Mouse (Mus musculus) midbrain, postnatal 0 days (tissue): Measurements from ENCODE around the gene Chat. TPM values are rescaled to one million over a fixed set of nuclear protein-coding genes. Genes with fewer than 3 reads are reported as not detected.
"Not testable (repeated sequence)": the region's sequence is repeated elsewhere in the genome, so short reads cannot be mapped to it uniquely, and the experiment has no call there.

Source experiments
- ATAC-seq: fragments of 200-750 bp; cut with Nextera tagmentation; 2 replicates; pipeline ENCODE4 v1.8.0; 2017; ENCODE audit warnings: moderate number of reproducible peaks, mild to moderate bottlenecking, moderate TSS enrichment, moderate library complexity; ENCODE audit not compliant: low FRiP score
- DNase-seq: peaks from one replicate; pipeline ENCODE4 v3.0.0-alpha.2; 2015; ENCODE audit warnings: low spot score
- H3K27ac ChIP-seq: fragments of 300-500 bp; sonication (generic); 2 replicates; pipeline ENCODE4 v1.5.1; 2014; ENCODE audit warnings: low read depth, mild to moderate bottlenecking, low read length, mixed read lengths
- H3K27me3 ChIP-seq: fragments of 300-500 bp; sonication (generic); 2 replicates; pipeline ENCODE4 v1.6.1; 2014; ENCODE audit warnings: low read length, control low read depth, mixed read lengths; ENCODE audit not compliant: insufficient read depth
- H3K36me3 ChIP-seq: fragments of 300-500 bp; sonication (generic); 2 replicates; pipeline ENCODE4 v1.6.1; 2014; ENCODE audit warnings: low read length, control low read depth, mixed read lengths; ENCODE audit not compliant: insufficient read depth
- H3K4me1 ChIP-seq: fragments of 300-500 bp; sonication (generic); 2 replicates; pipeline ENCODE4 v1.6.1; 2014; ENCODE audit warnings: mild to moderate bottlenecking, control low read depth, antibody characterized with exemption, low read length, mixed read lengths; ENCODE audit not compliant: insufficient read depth
- H3K4me2 ChIP-seq: fragments of 300-500 bp; sonication (generic); 2 replicates; pipeline ENCODE4 v1.6.1; 2014; ENCODE audit warnings: low read depth, mild to moderate bottlenecking, low read length, mixed read lengths; ENCODE audit not compliant: poor library complexity, severe bottlenecking
- H3K4me3 ChIP-seq: fragments of 300-500 bp; sonication (generic); 2 replicates; pipeline ENCODE4 v1.5.1; 2014; ENCODE audit warnings: low read depth, mild to moderate bottlenecking, low read length, moderate library complexity
- H3K9ac ChIP-seq: fragments of 300-500 bp; sonication (generic); replicated peaks from 2 replicates; pipeline ENCODE4 v1.6.1; 2014; ENCODE audit warnings: mild to moderate bottlenecking, low read length, moderate library complexity, mixed read lengths; ENCODE audit not compliant: poor library complexity, severe bottlenecking
- H3K9me3 ChIP-seq: fragments of 300-500 bp; sonication (generic); 2 replicates; pipeline ENCODE4 v1.6.1; 2016; ENCODE audit warnings: low read length, control low read depth
- CTCF ChIP-seq: IDR thresholded peaks from 2 replicates; pipeline ENCODE4 v1.5.1; 2016; ENCODE audit warnings: antibody characterized with exemption, mild to moderate bottlenecking
- WGBS: fragments of 180-500 bp; shearing (Covaris S2); extraction: QIAGEN DNeasy Blood & Tissue Kit; methylation state at CpG from one replicate; pipeline ENCODE4 v1.1.7; 2014; 5-methylcytosine and 5-hydroxymethylcytosine counted together
- polyA plus RNA-seq: library from polyadenylated mRNA; unstranded; fragments of >200 nt; fragmentation: Nextera tagmentation; extraction: Ambion mirVana; gene quantifications from 2 replicates; pipeline ENCODE4 v1.2.1, GENCODE M21; 2015
- total RNA-seq: library from RNA; depleted of rRNA; stranded (reverse); fragments of >200 nt; gene quantifications from 2 replicates; pipeline ENCODE4 v1.2.3, GENCODE M21; 2014

Chat gene
- total and polyA plus RNA-seq, 2 experiments from 2014 or later: 0.36 to 0.93 TPM

DNA sequence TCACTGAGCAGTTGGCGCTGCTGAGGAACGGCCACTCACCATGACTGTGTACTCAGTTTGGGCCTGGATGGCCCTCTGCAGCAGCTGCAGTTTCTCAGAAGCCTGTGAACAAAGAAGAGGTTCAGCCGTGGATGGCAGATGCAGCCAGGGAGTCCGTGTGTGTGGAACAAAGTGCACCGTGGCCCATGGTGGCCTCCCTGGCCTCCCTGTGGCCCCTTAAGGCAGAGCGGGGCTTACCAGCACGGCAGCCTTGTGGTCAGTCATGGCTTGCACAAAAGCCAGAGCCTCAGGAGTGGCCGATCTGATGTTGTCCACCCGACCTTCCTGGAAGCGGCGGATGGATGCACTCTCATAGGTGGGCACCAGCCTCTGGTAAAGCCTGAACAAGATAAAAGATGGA is 47.0 kb downstream of the Chat start:
- no peak overlapping the region for H3K27ac ChIP-seq
- ATAC-seq (no peak), DNase-seq (no peak)
- no peak overlapping the region for H3K4me2 ChIP-seq
- TF ChIP-seq CTCF: no peak
- WGBS: 79% methylated on average over 11 of the region's 11 CpGs
- no peaks in the 10 kb centered on the region for H3K4me1 ChIP-seq
- H3K9me3 ChIP-seq: no peaks in the 10 kb centered on the region
- H3K9ac ChIP-seq: no peak overlapping the region
- no peaks in the 10 kb centered on the region for H3K36me3 ChIP-seq
- H3K4me3 ChIP-seq: no peak overlapping the region
- no peaks in the 10 kb centered on the region for H3K27me3 ChIP-seq

GRCm38 (mm10) chr14:32412075-32412474 is 53.7 kb downstream of the Chat start:
- Histone ChIP-seq H3K4me1 (no peaks in the 10 kb centered on the region), H3K4me3 (no peak overlapping the region), H3K4me2 (no peak overlapping the region), H3K27ac (no peak overlapping the region), H3K9me3 (no peaks in the 10 kb centered on the region), H3K36me3 (no peaks in the 10 kb centered on the region), H3K27me3 (no peaks in the 10 kb centered on the region), H3K9ac (no peak overlapping the region)
- ATAC-seq (no peak), DNase-seq (no peak)
- 88% methylated on average over 5 of the region's 5 CpGs for WGBS
- TF ChIP-seq CTCF: no peak

DNA sequence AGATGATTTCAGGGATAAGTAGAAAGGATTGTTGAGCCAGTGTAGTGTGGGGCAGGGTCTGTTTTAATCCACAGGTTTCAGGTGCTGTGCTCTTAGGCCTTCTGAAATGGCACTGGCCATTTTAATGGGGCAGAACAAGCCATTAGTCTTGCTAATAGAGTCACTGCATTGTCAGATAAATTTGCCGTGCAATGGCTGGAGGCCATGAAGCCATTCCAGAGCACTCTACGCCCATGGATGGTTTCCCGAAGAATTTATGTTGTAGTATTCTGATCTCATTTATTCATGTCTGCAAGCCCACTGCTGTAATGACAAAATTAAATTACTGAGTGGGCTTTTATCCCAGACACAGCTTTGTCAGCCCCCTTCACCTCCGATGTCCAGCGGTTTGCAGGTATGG is 55.7 kb downstream of the Chat start:
- Histone ChIP-seq H3K36me3 (no peaks in the 10 kb centered on the region), H3K9ac (no peak overlapping the region), H3K4me1 (no peaks in the 10 kb centered on the region), H3K9me3 (no peaks in the 10 kb centered on the region), H3K4me3 (no peak overlapping the region), H3K4me2 (no peak overlapping the region), H3K27me3 (no peaks in the 10 kb centered on the region), H3K27ac (no peak overlapping the region)
- DNase-seq (no peak), ATAC-seq (no peak)
- TF ChIP-seq CTCF: no peak
- WGBS: 64% methylated on average over 5 of the region's 5 CpGs

- H3K9me3 ChIP-seq, H3K4me3 ChIP-seq, H3K27ac ChIP-seq, H3K36me3 ChIP-seq, H3K4me2 ChIP-seq, H3K9ac ChIP-seq, H3K4me1 ChIP-seq, DNase-seq, ATAC-seq, H3K27me3 ChIP-seq: not testable (repeated sequence)
- 26% methylated on average over 1 of the region's 1 CpGs for WGBS
Measured at GRCm38 (mm10) chr14:32405399-32405798, 60.4 kb downstream of the Chat start.

DNA sequence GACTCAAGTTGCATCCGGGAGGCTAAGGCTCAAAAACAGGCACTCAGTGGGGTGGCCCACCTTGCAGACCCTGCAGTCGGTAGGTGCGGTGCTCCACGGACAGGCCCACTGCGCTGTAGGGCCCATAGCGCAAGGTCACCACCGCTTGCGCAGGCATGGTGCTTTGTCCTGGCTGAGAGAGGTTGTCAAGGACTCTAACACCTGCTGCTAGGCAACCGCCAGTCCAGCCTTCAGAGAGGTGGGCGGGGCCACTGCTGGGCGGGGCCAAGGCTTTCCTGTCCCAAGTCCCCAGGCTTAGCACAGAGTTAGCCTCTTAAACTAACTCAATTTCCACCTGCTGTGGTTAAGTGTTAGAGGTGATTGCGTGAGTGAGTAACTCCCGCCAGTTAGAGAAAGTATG is 77.6 kb downstream of the Chat start, which contains the start of gene 1700024G13Rik:
Gene 1700024G13Rik, minus strand, starts transcription at position 196 of the 400 bp plus-strand sequence.
- Histone ChIP-seq H3K4me1 (0 out of 2 replicates have a peak, but pooled peaks cover 4% of the 10 kb centered on the region), H3K4me2 (peak within 1 kb of the TSS; percentile 13; the same call in 1 of the 2 replicates), H3K27ac (no peak within 1 kb of the TSS), H3K27me3 (no peaks in the 10 kb centered on the region), H3K9ac (no peak within 1 kb of the TSS), H3K9me3 (no peaks in the 10 kb centered on the region), H3K4me3 (no peak within 1 kb of the TSS), H3K36me3 (no peaks in the 10 kb centered on the region)
- DNase-seq (peak; percentile 61), ATAC-seq (peak; percentile 70; the same call in 1 of the 2 replicates)
- WGBS: 3% methylated on average over 13 of the region's 13 CpGs
- no peak for TF ChIP-seq CTCF

- Histone ChIP-seq H3K9me3 (no peaks in the 10 kb centered on the region), H3K4me1 (no peaks in the 10 kb centered on the region), H3K36me3 (no peaks in the 10 kb centered on the region), H3K9ac (no peak overlapping the region), H3K27ac (no peak overlapping the region), H3K4me2 (peak overlapping the region; percentile 18; the same call in 1 of the 2 replicates), H3K4me3 (peak overlapping the region; percentile 1; the same call in 1 of the 2 replicates), H3K27me3 (no peaks in the 10 kb centered on the region)
- no peak for ATAC-seq
- WGBS: 34% methylated on average over 15 of the region's 15 CpGs
- TF ChIP-seq CTCF: no peak
- peak; percentile 30 for DNase-seq
Measured at GRCm38 (mm10) chr14:32381619-32382018, 84.2 kb downstream of the Chat start.
